Mouse (Mus musculus): ENCODE data around the gene C2cd3. TPM values are rescaled to one million over a fixed set of nuclear protein-coding genes. Genes with fewer than 3 reads are reported as not detected.

The C2cd3 gene
- total RNA-seq, 2 experiments from 2014 or later: 25.3 to 28.8 TPM

DNA sequence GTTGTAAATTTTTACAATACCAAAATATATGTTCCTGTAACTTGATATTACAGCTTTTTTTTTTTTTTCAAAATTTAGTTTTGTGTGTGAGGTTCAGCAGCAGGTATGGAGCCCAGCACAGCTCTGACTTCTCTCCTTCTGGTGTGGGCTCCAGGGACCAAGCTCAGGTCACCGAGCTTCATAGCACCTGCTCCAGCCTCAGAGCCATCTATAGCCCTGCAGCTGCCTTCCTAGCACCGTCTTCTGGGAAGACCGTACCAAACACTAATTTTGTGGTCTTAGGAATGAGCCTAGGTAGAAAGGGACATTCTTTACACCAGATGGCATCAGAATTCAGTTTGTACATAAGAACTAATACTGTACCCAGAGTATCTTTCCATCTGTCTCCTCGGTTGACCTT, 36.7 kb downstream of the C2cd3 start:
- no peak for TF ChIP-seq CTCF (IDR thresholded peaks at IDR 0.05)
- H3K27ac ChIP-seq: no peak overlapping the region
- intact Hi-C loops (cut with DNase I): no loop called here
- DNase-seq (ENCODE audit: extremely low spot score in 1 of 2, low spot score in 2 of 2): no peak
- H3K4me3 ChIP-seq: no peak overlapping the region

DNA sequence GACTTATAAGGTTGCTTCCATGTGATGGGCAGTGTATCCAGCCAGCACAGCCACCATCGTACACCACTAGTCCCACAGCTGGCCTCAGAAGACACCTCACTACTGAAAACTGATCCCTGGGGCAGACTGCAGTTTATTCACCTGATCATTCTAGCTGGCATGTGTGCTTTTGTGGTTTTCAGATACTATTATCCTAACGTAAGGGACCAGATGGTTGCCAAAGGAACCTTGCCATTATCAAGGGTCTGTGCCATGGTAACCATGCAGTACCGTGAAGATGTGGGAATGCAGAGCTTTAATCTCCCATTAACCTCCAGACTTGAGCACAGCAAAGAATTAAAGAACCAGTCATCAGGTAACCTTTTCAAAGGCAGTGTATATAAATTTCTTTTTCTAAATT, 53.8 kb downstream of the C2cd3 start:
- no peak for DNase-seq (ENCODE audit: extremely low spot score in 1 of 2, low spot score in 2 of 2)
- intact Hi-C loops (cut with DNase I): loop anchor here (5.0 kb wide), 1 partner anchor 67 kb away; the partner anchor contains the start of gene Ucp2
- Histone ChIP-seq H3K27ac (no peak overlapping the region), H3K4me3 (no peak overlapping the region)
- TF ChIP-seq CTCF (IDR thresholded peaks at IDR 0.05): no peak

DNA sequence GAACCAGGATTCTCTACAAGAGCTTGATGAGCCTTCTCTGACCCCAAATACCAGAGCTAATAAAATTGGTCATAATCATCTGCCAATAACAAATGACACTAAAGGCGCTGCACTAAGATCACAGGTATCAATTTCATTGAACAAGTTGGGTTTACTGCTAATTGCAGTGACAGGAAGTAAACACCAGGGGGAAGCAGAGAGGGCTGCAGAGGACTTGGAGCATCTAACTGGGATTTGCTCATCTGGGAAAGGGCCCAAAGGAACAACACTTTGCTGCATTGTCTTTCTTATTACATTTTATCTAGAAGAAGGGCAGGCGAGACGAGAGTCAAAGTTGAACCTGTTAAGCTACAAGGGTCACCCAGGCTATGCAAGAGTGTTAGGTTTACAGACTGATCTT, 57.1 kb downstream of the C2cd3 start:
- intact Hi-C loops (cut with DNase I): loop anchor here (5.0 kb wide), 1 partner anchor 63 kb away; the partner anchor contains the start of gene Ucp2
- Histone ChIP-seq H3K27ac (no peak overlapping the region), H3K4me3 (no peak overlapping the region)
- peak; percentile 39 to 45 for DNase-seq (ENCODE audit: extremely low spot score in 1 of 2, low spot score in 2 of 2)
- peak; percentile 99 for TF ChIP-seq CTCF (IDR thresholded peaks at IDR 0.05)

DNA sequence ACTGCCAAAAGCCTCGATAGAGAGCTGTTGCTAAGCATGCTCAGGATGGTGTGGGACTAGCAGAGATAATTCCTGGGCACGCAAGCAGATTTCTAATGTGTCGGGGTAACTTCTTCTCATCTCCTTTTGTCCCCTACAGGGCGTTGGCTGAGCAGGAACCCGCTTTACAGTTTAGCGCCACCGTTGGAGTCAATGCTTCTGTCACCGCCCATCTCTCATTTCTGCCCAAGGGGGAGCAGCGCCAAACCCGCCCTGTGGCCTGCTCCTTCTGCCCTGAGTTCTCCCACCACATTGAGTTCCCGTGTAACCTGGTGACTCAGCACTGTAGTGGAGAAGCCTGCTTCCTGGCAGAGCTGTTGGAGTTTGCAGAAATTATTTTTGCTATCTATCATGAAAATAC, 57.9 kb downstream of the C2cd3 start:
- DNase-seq (ENCODE audit: extremely low spot score in 1 of 2, low spot score in 2 of 2): no peak
- Histone ChIP-seq H3K27ac (no peak overlapping the region), H3K4me3 (no peak overlapping the region)
- intact Hi-C loops (cut with DNase I): loop anchor here (5.0 kb wide), 1 partner anchor 62 kb away; the partner anchor contains the start of gene Ucp2
- TF ChIP-seq CTCF (IDR thresholded peaks at IDR 0.05): no peak

DNA sequence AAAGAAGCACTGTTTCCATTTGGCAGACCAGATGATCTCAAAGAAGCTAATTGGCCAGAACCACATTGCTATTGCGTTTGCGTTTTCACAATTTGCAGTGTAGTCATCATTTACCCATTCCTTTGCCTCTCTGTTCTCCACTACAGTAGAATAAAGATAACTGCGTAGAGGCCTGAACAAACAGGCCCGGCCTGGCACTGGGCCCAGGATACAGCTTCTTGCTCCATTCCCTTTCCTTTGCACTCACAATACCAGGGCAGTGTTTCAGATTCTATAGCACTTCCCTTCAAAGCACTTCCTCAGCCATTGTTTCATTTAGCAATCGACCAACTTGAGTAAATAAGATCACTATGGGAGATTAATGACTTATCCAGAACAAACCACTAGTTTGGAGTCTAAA, 59.1 kb downstream of the C2cd3 start:
- TF ChIP-seq CTCF (IDR thresholded peaks at IDR 0.05): no peak
- DNase-seq (ENCODE audit: extremely low spot score in 1 of 2, low spot score in 2 of 2): no peak
- Histone ChIP-seq H3K27ac (no peak overlapping the region), H3K4me3 (no peak overlapping the region)
- intact Hi-C loops (cut with DNase I): no loop called here

DNA sequence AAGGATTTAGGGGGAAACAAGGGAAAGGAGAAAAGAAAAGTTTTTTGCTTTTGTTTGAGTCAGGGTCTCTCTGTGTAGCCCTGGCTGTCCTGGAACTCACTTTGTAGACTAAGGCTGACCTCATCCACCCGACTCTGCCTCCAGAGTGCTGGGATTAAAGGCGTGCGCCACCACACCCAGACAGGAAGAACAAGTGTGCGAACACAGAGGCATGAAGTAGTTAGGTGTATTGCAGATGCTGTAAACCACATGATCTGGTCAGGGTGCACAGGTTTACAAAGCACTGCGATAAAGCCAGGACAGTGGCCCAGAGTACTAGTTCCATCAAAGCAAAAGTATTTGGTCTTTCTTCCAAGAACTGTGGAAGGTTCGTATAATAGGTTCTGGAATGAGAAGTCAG, 61.3 kb downstream of the C2cd3 start:
- no peak overlapping the region for H3K27ac ChIP-seq
- no peak for TF ChIP-seq CTCF (IDR thresholded peaks at IDR 0.05)
- H3K4me3 ChIP-seq: no peak overlapping the region
- intact Hi-C loops (cut with DNase I): no loop called here
- no peak for DNase-seq (ENCODE audit: extremely low spot score in 1 of 2, low spot score in 2 of 2)

DNA sequence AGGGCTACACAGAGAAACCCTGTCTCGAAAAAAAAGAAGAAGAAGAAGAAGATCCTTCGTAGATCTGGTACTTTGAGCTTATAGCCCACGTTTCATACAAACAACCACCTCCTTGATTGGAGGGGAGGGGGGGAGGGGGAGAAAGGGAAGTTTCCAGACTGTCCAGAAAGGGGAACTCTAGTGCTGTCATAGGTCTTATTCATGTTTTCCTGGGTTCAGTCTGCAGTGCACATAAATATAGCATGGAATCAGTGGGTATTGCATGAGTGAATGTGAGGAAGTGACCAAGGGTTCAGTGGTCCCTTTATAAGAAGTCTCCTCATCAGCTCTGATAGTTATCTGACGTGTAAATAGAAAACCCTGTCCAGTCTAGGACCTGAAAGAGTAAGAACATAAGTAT, 71.7 kb downstream of the C2cd3 start:
- Histone ChIP-seq H3K4me3 (no peak overlapping the region), H3K27ac (no peak overlapping the region)
- intact Hi-C loops (cut with DNase I): no loop called here
- no peak for DNase-seq (ENCODE audit: extremely low spot score in 1 of 2, low spot score in 2 of 2)
- no peak for TF ChIP-seq CTCF (IDR thresholded peaks at IDR 0.05)

DNA sequence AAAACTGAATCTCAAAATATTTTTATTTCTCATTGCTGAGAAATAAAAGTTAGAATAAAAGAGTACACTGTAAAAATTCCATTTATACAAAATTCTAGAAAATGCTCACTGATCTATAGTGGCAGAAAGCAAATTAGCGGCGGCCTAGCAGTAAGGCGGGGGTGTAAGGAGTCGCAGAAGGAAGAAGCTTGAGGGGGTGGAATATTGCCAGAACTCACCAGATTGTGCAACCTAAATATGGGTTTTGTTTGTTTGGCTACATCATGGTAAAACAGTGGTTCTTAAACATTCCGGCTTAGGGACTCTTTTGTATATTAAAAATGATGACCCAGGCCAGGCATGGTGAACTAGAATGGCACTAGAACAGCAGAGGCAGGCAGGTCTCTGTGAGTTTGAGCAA, 74.2 kb downstream of the C2cd3 start:
- no peak overlapping the region for H3K27ac ChIP-seq
- no peak for TF ChIP-seq CTCF (IDR thresholded peaks at IDR 0.05)
- no peak for DNase-seq (ENCODE audit: extremely low spot score in 1 of 2, low spot score in 2 of 2)
- H3K4me3 ChIP-seq: no peak overlapping the region
- intact Hi-C loops (cut with DNase I): no loop called here

DNA sequence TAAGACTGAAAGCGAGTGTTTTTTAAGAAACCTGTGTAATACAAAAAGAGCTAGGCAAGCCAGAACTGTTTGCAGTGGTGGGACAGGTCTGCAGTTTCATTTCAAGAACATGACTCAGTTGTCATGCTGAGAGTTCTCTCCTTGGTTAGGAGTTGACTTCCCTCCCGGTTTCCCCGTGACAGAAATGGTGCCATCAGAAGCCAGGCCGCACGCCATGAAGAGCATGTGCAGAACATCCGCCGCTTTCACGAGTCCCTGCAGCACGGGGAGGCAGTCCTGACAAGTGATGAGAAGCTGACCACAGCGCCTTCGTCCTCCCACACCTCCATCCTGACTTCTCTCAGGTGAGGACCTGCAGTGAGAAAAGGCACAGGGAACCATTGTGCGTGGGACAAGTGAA, 76.5 kb downstream of the C2cd3 start:
- Histone ChIP-seq H3K27ac (no peak overlapping the region), H3K4me3 (no peak overlapping the region)
- intact Hi-C loops (cut with DNase I): no loop called here
- no peak for TF ChIP-seq CTCF (IDR thresholded peaks at IDR 0.05)
- no peak for DNase-seq (ENCODE audit: extremely low spot score in 1 of 2, low spot score in 2 of 2)

DNA sequence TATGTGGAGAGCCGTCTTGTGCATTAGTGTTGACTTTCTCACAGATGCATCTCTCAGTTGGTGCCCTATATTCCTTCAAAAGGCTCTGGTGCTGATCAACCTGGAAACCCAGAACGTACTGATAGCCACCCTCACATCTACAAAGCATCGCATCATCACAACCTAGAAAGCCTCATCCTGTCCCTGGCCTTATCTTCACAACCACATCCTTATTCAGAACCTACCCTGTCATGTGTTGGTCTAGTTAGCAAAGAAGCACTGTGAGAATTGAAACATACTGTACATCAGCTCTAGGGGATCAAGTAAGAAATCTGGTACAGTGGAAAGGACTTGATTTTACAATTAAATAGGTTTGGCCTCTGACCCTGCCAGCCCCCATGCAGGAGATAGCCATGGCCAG, 77.0 kb downstream of the C2cd3 start:
- Histone ChIP-seq H3K27ac (no peak overlapping the region), H3K4me3 (no peak overlapping the region)
- DNase-seq (ENCODE audit: extremely low spot score in 1 of 2, low spot score in 2 of 2): no peak
- no peak for TF ChIP-seq CTCF (IDR thresholded peaks at IDR 0.05)
- intact Hi-C loops (cut with DNase I): no loop called here

DNA sequence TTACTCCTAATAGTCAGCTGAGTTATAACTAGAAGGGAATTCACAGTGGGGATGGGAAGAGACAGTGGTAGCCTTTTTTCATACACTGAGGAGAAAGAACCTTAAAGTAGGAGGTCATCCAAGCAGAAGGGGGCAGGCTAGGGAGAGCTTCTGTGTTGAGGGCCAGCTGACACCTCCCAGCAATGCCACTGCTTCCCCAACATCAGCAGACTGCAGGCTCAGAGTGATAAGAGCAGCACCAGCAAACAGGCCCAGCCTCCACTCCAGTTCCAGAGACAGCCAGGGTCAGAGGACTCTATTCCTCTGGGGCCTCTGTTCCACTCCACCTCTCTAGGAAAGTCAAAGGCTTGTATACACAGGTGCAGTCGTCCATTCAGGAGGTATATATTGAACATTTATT, 86.1 kb downstream of the C2cd3 start:
- Histone ChIP-seq H3K27ac (no peak overlapping the region), H3K4me3 (no peak overlapping the region)
- DNase-seq (ENCODE audit: extremely low spot score in 1 of 2, low spot score in 2 of 2): no peak
- intact Hi-C loops (cut with DNase I): no loop called here
- no peak for TF ChIP-seq CTCF (IDR thresholded peaks at IDR 0.05)

DNA sequence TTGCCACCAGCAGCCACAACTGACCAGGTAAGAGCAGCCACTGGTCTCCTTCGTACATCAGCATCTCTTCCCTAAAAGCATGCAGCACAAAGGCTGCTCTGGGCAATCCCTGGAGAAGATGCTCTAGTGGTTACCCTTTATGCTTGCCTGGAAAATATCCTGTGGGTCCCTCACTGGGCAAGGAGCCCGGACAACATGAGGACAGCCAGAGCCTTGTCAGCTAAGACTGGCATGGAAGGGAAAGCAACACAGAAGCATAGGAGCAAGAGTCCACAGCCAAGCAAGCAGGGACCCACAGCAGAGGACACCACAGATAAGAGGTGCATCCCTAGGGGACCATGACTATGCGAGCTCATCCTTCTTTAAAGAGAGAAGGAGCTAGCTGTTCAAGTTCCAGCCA, 87.8 kb downstream of the C2cd3 start:
- DNase-seq (ENCODE audit: extremely low spot score in 1 of 2, low spot score in 2 of 2): no peak
- Histone ChIP-seq H3K4me3 (no peak overlapping the region), H3K27ac (peak overlapping the region; percentile 44; the same call in 1 of the 2 replicates)
- TF ChIP-seq CTCF (IDR thresholded peaks at IDR 0.05): no peak
- intact Hi-C loops (cut with DNase I): loop anchor here (2.0 kb wide), 2 partner anchors 33 to 147 kb away; partner anchors contain the start of genes Rab6a and Ucp2

DNA sequence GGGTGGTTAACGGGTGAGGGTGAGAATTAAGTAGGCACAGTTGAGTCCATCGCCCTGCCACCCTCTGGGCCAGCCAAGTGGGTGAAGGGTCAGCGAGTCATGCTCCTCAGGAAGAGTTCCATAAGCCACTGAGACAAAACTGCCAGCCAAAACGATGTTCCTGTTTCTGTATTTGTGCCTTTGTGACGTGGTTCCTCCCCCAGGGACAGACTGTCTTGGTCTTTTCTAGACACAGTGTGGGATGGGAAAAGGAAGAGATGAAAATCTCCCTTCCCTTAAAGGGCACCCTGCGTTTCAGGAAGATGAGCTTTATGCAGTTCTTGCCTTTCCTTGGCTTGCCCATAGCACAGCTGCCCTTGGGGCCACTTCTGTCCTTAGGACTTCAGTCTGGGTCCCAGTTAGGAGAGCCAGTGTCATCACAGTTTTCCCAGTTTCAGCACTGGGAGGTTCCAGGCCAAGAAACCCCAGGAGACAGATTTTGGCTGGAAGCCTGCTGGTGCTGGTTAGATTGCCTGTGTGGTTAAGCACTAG, 89.7 kb downstream of the C2cd3 start:
- Histone ChIP-seq H3K4me3 (no peak overlapping the region), H3K27ac (peak overlapping the region; percentile 90)
- peak; percentile 44 to 67 for DNase-seq (ENCODE audit: extremely low spot score in 1 of 2, low spot score in 2 of 2)
- TF ChIP-seq CTCF (IDR thresholded peaks at IDR 0.05): no peak
- intact Hi-C loops (cut with DNase I): loop anchor here (2.0 kb wide), 2 partner anchors 31 to 145 kb away; partner anchors contain the start of genes Rab6a and Ucp2

Data from left cerebral cortex, adult 2 months (tissue).